Mouse (Mus musculus) hindbrain, embryonic 13.5 days (tissue): ENCODE results near the gene Dpy19l3. TPM values are rescaled to one million over a fixed set of nuclear protein-coding genes. Genes with fewer than 3 reads are reported as not detected.

Experiments
- ATAC-seq: fragments of 200-750 bp; cut with Nextera tagmentation; 2 replicates; pipeline ENCODE4 v1.8.0; 2017; ENCODE audit warnings: moderate TSS enrichment; ENCODE audit not compliant: low FRiP score
- H3K27ac ChIP-seq: fragments of 300-500 bp; sonication (generic); 2 replicates; pipeline ENCODE4 v1.5.1; 2015; ENCODE audit warnings: inconsistent platforms, mild to moderate bottlenecking, moderate library complexity
- H3K27me3 ChIP-seq: fragments of 300-500 bp; sonication (generic); 2 replicates; pipeline ENCODE4 v1.6.1; 2015; ENCODE audit warnings: mild to moderate bottlenecking, inconsistent platforms
- H3K36me3 ChIP-seq: fragments of 300-500 bp; sonication (generic); 2 replicates; pipeline ENCODE4 v1.6.1; 2015; ENCODE audit warnings: mild to moderate bottlenecking, inconsistent platforms
- H3K4me1 ChIP-seq: fragments of 300-500 bp; sonication (generic); replicated peaks from 2 replicates; pipeline ENCODE4 v1.6.1; 2015; ENCODE audit warnings: inconsistent platforms
- H3K4me2 ChIP-seq: fragments of 300-500 bp; sonication (generic); 2 replicates; pipeline ENCODE4 v1.6.1; 2015; ENCODE audit warnings: inconsistent platforms, mild to moderate bottlenecking, moderate library complexity
- H3K4me3 ChIP-seq: fragments of 300-500 bp; sonication (generic); 2 replicates; pipeline ENCODE4 v1.5.1; 2015; ENCODE audit warnings: mild to moderate bottlenecking, inconsistent platforms
- H3K9ac ChIP-seq: fragments of 300-500 bp; sonication (generic); 2 replicates; pipeline ENCODE4 v1.6.1; 2015; ENCODE audit warnings: mild to moderate bottlenecking, inconsistent platforms
- H3K9me3 ChIP-seq: fragments of 300-500 bp; sonication (generic); 2 replicates; pipeline ENCODE4 v1.6.1; 2016; ENCODE audit warnings: inconsistent platforms
- WGBS: fragments of 180-500 bp; shearing (Covaris S2); methylation state at CpG from one replicate; pipeline ENCODE4 v1.1.7; 2015; 5-methylcytosine and 5-hydroxymethylcytosine counted together
- polyA plus RNA-seq: library from polyadenylated mRNA; unstranded; fragments of >200 nt; fragmentation: Nextera tagmentation; extraction: Ambion mirVana; gene quantifications from 2 replicates; pipeline ENCODE4 v1.2.1, GENCODE M21; 2015

The Dpy19l3 gene
- polyA plus RNA-seq, 1 experiment from 2014 or later = 42.5 TPM

DNA sequence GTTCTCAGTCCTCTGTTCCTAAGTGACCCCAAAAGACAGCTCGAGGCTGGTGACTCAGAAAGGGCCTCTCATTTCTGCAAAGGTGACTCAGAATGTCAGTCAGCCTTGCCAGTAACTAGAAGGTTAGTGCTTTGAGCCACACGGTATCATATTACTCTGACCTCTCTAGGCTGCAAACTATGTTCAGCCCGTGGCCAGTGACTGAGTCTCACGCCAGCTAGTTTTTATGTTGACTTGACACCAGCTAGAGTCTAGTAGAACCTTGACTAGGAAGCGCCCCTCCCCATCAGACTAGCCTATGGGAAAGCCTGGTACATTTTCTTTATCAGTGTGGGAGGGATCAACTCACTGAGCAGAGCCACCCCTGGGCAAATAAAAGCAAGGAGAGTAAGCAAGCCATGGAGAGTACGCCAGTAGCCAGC, 9.0 kb downstream of the Dpy19l3 start:
- no peak for ATAC-seq
- Histone ChIP-seq H3K27ac (no peak overlapping the region), H3K36me3 (peaks cover 84% of the 10 kb centered on the region)

GRCm38 (mm10) chr7:35744771-35745170, 9.5 kb downstream of the Dpy19l3 start:
- H3K36me3 ChIP-seq = peaks cover 84% of the 10 kb centered on the region

More for the DNA sequence above, 9.0 kb downstream of the Dpy19l3 start:
- H3K9me3 ChIP-seq = no peaks in the 10 kb centered on the region
- H3K4me1 ChIP-seq = peaks cover 10% of the 10 kb centered on the region
- no peak overlapping the region for H3K4me2 ChIP-seq
- 93% methylated on average over 6 of the region's 6 CpGs for WGBS
- no peaks in the 10 kb centered on the region for H3K27me3 ChIP-seq
- no peak overlapping the region for H3K4me3 ChIP-seq
- H3K9ac ChIP-seq = no peak overlapping the region

DNA sequence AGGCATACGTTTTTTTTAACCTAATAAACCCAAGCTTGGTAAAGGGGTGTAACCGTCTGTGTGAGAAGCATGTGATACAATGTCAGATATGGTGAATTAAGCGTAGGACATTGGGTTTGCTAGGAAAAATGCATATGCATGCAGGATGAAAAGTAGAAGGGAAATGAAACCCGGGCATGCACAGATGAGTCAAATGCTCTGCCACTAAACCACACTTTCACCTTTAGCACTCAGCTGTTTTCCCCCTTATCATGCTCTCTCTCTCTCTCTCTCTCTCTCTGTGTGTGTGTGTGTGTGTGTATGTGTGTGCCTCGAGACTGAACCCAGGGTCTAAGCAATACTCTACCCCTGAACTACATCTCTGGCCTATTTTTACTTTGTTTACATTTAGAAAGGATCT, 11.9 kb downstream of the Dpy19l3 start:
- Histone ChIP-seq H3K27me3 (no peaks in the 10 kb centered on the region), H3K4me1 (peaks cover 4% of the 10 kb centered on the region), H3K9ac (no peak overlapping the region), H3K36me3 (peaks cover 82% of the 10 kb centered on the region), H3K4me2 (no peak overlapping the region), H3K4me3 (no peak overlapping the region), H3K27ac (no peak overlapping the region), H3K9me3 (no peaks in the 10 kb centered on the region)
- no peak for ATAC-seq
- WGBS = 81% methylated on average over 5 of the region's 5 CpGs

More at GRCm38 (mm10) chr7:35744771-35745170, 9.5 kb downstream of the Dpy19l3 start:
- WGBS = 95% methylated on average over 9 of the region's 9 CpGs
- no peaks in the 10 kb centered on the region for H3K9me3 ChIP-seq
- H3K4me3 ChIP-seq = no peak overlapping the region
- H3K27me3 ChIP-seq = no peaks in the 10 kb centered on the region
- H3K4me2 ChIP-seq = no peak overlapping the region
- H3K4me1 ChIP-seq = peaks cover 10% of the 10 kb centered on the region
- ATAC-seq = no peak
- no peak overlapping the region for H3K9ac ChIP-seq
- H3K27ac ChIP-seq = no peak overlapping the region

- Histone ChIP-seq H3K27ac (peak overlapping the region; percentile 8; the same call in 1 of the 2 replicates), H3K4me3 (no peak overlapping the region), H3K4me2 (no peak overlapping the region), H3K4me1 (peaks cover 3% of the 10 kb centered on the region; the same call in 1 of the 2 replicates), H3K9ac (no peak overlapping the region), H3K36me3 (peaks cover 80% of the 10 kb centered on the region), H3K27me3 (no peaks in the 10 kb centered on the region), H3K9me3 (no peaks in the 10 kb centered on the region)
- ATAC-seq = no peak
- 77% methylated on average over 5 of the region's 5 CpGs for WGBS
These were observed 12.4 kb downstream of the Dpy19l3 start for GRCm38 (mm10) chr7:35741858-35742257.

DNA sequence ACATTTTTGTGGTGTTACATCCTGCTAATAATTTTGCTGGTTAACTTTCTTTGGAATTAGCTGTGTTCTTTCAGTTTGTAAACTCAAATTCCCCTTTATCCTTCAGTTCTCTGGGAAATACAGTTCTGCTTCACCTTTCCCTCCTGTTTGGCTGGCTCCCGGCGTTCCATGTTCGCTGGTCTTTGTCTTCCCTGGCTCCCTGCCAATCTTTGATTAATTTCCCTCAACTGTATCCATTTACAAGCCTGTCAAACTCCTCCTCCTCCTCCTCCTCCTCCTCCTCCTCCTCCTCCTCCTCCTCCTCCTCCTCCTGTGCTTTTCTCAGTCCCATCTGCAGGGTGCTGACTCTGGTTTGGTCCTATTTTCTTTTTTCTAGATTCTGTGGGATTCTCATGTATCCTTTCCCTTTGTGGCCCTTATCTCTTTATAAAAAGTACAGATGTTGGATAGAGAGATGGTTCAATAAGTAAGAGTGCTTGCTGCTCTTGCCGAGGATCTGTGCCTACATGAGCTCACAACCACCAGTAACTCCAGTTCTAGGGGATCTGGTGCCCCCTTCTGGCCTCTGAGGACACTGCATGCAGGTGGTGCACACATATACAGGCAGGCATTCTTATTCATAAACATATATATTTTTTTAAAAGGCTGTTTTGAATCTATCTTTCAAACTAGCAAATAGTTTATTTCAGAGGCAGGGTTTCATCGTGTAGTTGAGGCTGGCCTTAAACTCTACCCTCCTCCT, 13.6 kb downstream of the Dpy19l3 start:
- Histone ChIP-seq H3K4me3 (no peak overlapping the region), H3K4me1 (peaks cover 3% of the 10 kb centered on the region; the same call in 1 of the 2 replicates), H3K27me3 (no peaks in the 10 kb centered on the region), H3K36me3 (peaks cover 72% of the 10 kb centered on the region), H3K27ac (no peak overlapping the region; the same call in 1 of the 2 replicates), H3K9ac (no peak overlapping the region), H3K4me2 (no peak overlapping the region), H3K9me3 (no peaks in the 10 kb centered on the region)
- 0 out of 2 replicates have a peak, but pooled peaks have one; percentile 57 for ATAC-seq
- WGBS = 57% methylated on average over 5 of the region's 5 CpGs

GRCm38 (mm10) chr7:35738871-35739270, 15.4 kb downstream of the Dpy19l3 start:
- H3K4me3 ChIP-seq = no peak overlapping the region
- H3K27ac ChIP-seq = no peak overlapping the region
- peaks cover 58% of the 10 kb centered on the region for H3K36me3 ChIP-seq
- H3K4me2 ChIP-seq = no peak overlapping the region
- peaks cover 3% of the 10 kb centered on the region; the same call in 1 of the 2 replicates for H3K4me1 ChIP-seq
- no peaks in the 10 kb centered on the region for H3K9me3 ChIP-seq
- no peak for ATAC-seq
- no peaks in the 10 kb centered on the region for H3K27me3 ChIP-seq
- H3K9ac ChIP-seq = no peak overlapping the region

GRCm38 (mm10) chr7:35733313-35734050, 20.8 kb downstream of the Dpy19l3 start:
- 57% methylated on average over 14 of the region's 14 CpGs for WGBS
- Histone ChIP-seq H3K4me3 (no peak overlapping the region), H3K27ac (peak overlapping the region; percentile 73), H3K4me2 (no peak overlapping the region), H3K27me3 (no peaks in the 10 kb centered on the region), H3K36me3 (peaks cover 34% of the 10 kb centered on the region), H3K9ac (no peak overlapping the region), H3K9me3 (no peaks in the 10 kb centered on the region; the same call in 1 of the 2 replicates), H3K4me1 (peaks cover 17% of the 10 kb centered on the region)
- peak; percentile 62; the same call in 1 of the 2 replicates for ATAC-seq

DNA sequence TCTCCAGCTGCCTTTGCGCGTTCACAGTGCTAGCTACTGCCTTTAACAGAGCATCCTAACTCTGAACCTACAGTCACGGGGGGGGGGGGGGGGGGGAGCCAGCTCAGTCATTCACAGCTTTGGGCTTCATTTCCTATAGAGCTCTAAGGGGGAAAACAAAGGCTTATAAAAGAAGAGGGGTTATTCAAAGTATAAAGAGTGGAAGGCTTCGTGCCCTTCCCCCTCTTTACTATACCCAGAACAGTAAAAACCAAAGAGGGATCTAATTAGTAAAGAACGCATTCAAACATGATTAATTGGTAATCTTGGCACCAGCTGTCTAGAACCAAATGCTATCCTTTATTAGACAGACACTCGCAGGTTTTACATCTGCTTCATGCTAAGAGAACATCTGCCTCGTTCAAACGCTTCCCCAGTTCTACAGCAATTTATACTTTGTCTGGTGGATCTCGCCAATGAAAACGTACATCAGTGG, 21.6 kb downstream of the Dpy19l3 start:
- Histone ChIP-seq H3K4me2 (no peak overlapping the region), H3K27ac (peak overlapping the region; percentile 73), H3K27me3 (no peaks in the 10 kb centered on the region), H3K36me3 (peaks cover 34% of the 10 kb centered on the region), H3K9me3 (no peaks in the 10 kb centered on the region; the same call in 1 of the 2 replicates), H3K4me1 (peaks cover 17% of the 10 kb centered on the region), H3K9ac (no peak overlapping the region), H3K4me3 (no peak overlapping the region)
- WGBS = 46% methylated on average over 10 of the region's 10 CpGs
- peak; percentile 67 for ATAC-seq

- Histone ChIP-seq H3K4me2 (no peak overlapping the region), H3K9me3 (no peaks in the 10 kb centered on the region; the same call in 1 of the 2 replicates), H3K36me3 (peaks cover 37% of the 10 kb centered on the region), H3K4me3 (no peak overlapping the region), H3K27me3 (no peaks in the 10 kb centered on the region), H3K4me1 (peaks cover 17% of the 10 kb centered on the region), H3K27ac (no peak overlapping the region), H3K9ac (no peak overlapping the region)
- 88% methylated on average over 9 of the region's 9 CpGs for WGBS
- ATAC-seq = no peak
These were observed 24.6 kb downstream of the Dpy19l3 start for GRCm38 (mm10) chr7:35729621-35730031.

- Histone ChIP-seq H3K4me2 (no peak overlapping the region), H3K9ac (no peak overlapping the region), H3K9me3 (no peaks in the 10 kb centered on the region; the same call in 1 of the 2 replicates), H3K27me3 (no peaks in the 10 kb centered on the region), H3K4me3 (no peak overlapping the region), H3K27ac (no peak overlapping the region), H3K4me1 (peaks cover 12% of the 10 kb centered on the region), H3K36me3 (peaks cover 46% of the 10 kb centered on the region)
- ATAC-seq = no peak
- WGBS = 95% methylated on average over 12 of the region's 12 CpGs
These were observed 25.9 kb downstream of the Dpy19l3 start for GRCm38 (mm10) chr7:35728376-35728775.

DNA sequence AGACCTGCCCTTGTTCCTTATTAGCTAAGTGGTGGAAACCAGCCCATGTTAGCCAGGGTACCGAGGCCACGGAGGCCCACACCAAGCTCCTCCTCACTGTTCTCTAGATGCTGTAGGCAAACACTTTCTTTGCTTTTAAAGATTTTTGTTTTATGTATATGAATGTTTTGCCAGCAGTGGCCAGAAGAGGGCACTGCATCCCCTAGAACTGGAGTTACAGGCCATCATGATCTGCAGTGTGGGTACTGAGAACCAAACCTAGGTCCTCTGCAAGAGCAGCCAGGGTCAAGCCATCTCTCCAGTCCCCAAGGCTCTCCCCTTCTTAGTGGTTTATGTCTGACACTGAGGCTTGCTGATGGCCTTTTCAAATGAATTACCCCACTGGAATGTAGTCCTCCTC, 31.2 kb downstream of the Dpy19l3 start:
- no peak overlapping the region for H3K27ac ChIP-seq
- no peak overlapping the region for H3K4me3 ChIP-seq
- WGBS = 91% methylated on average over 2 of the region's 2 CpGs
- no peaks in the 10 kb centered on the region; the same call in 1 of the 2 replicates for H3K9me3 ChIP-seq
- no peaks in the 10 kb centered on the region for H3K27me3 ChIP-seq
- no peak overlapping the region for H3K4me2 ChIP-seq
- H3K4me1 ChIP-seq = no peaks in the 10 kb centered on the region
- no peak for ATAC-seq
- H3K36me3 ChIP-seq = peaks cover 76% of the 10 kb centered on the region
- no peak overlapping the region for H3K9ac ChIP-seq

DNA sequence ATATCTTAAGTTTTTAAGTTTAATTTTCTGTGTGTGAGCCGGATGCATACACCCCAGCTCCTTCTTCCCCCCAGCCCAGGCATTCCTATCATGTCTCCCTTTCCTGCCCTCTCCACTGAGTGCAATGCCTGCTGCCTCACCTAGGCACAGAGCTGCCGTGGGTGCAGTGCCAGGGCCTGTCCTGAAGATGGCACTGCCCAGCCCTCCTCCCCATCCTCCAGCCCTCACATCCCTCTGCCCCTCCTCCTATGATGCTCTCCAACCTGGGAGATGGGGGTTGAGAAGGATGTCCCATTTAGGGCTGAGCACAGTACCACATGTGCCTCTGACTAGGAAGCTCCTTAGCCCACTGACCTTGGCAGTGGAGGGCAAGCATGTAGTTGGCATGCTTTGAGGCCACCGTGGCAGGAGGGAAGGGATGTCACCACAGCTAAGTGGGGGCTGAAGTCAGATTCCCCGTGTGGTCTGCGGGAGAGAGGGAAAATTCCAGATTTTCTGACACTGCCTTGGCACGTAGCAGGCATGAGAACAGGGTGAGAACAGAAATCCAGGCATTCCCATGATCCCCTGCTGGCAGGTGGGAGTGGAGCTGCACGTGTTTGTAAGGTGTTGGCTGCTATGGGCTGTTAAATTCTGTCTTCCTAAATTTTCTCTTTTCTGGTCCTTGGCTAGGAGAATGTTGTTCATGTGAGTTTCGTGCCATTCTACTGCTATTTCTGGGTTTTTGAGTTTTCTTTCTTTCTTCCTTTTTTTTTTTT, 35.7 kb downstream of the Dpy19l3 start:
- no peaks in the 10 kb centered on the region for H3K27me3 ChIP-seq
- H3K4me3 ChIP-seq = no peak overlapping the region
- no peaks in the 10 kb centered on the region for H3K4me1 ChIP-seq
- H3K9ac ChIP-seq = no peak overlapping the region
- ATAC-seq = no peak
- no peak overlapping the region for H3K4me2 ChIP-seq
- WGBS = 90% methylated on average over 8 of the region's 8 CpGs
- no peak overlapping the region for H3K27ac ChIP-seq
- no peaks in the 10 kb centered on the region; the same call in 1 of the 2 replicates for H3K9me3 ChIP-seq
- H3K36me3 ChIP-seq = peaks cover 77% of the 10 kb centered on the region
